Mouse (Mus musculus) kidney, postnatal 0 days (tissue): ENCODE data around the gene Sh3kbp1. TPM values are rescaled to one million over a fixed set of nuclear protein-coding genes. Genes with fewer than 3 reads are reported as not detected.

Source experiments
- ATAC-seq: fragments of 200-750 bp; cut with Nextera tagmentation; replicated peaks from 2 replicates; pipeline ENCODE4 v1.8.0; 2017; ENCODE audit warnings: low read depth, moderate number of reproducible peaks, moderate TSS enrichment, moderate library complexity; ENCODE audit not compliant: low FRiP score
- DNase-seq: peaks from one replicate; pipeline ENCODE4 v3.0.0-alpha.2; 2016; ENCODE audit warnings: low spot score
- H3K27ac ChIP-seq: fragments of 300-500 bp; sonication (generic); 2 replicates; pipeline ENCODE4 v1.5.1; 2014; ENCODE audit warnings: mild to moderate bottlenecking
- H3K27me3 ChIP-seq: fragments of 300-500 bp; sonication (generic); 2 replicates; pipeline ENCODE4 v1.6.1; 2014; ENCODE audit warnings: low read length, mixed read lengths; ENCODE audit not compliant: insufficient read depth
- H3K36me3 ChIP-seq: fragments of 300-500 bp; sonication (generic); 2 replicates; pipeline ENCODE4 v1.6.1; 2014; ENCODE audit warnings: low read length, mixed read lengths; ENCODE audit not compliant: insufficient read depth
- H3K4me1 ChIP-seq: fragments of 300-500 bp; sonication (generic); replicated peaks from 2 replicates; pipeline ENCODE4 v1.6.1; 2014; ENCODE audit warnings: antibody characterized with exemption, low read length, mixed read lengths; ENCODE audit not compliant: insufficient read depth
- H3K4me2 ChIP-seq: fragments of 300-500 bp; sonication (generic); 2 replicates; pipeline ENCODE4 v1.6.1; 2014; ENCODE audit warnings: mild to moderate bottlenecking, low read length, moderate library complexity, mixed read lengths
- H3K4me3 ChIP-seq: fragments of 300-500 bp; sonication (generic); replicated peaks from 2 replicates; pipeline ENCODE4 v1.5.1; 2014; ENCODE audit warnings: low read depth, low read length
- H3K9ac ChIP-seq: fragments of 300-500 bp; sonication (generic); 2 replicates; pipeline ENCODE4 v1.6.1; 2014; ENCODE audit warnings: low read depth, low read length
- H3K9me3 ChIP-seq: fragments of 300-500 bp; sonication (generic); replicated peaks from 2 replicates; pipeline ENCODE4 v1.6.1; 2016; ENCODE audit warnings: low read length, inconsistent platforms, mixed read lengths
- CTCF ChIP-seq: IDR thresholded peaks from 2 replicates; pipeline ENCODE4 v1.5.1; 2016; ENCODE audit warnings: antibody characterized with exemption, low read depth, mild to moderate bottlenecking, moderate library complexity
- WGBS: fragments of 180-500 bp; shearing (Covaris S2); extraction: QIAGEN DNeasy Blood & Tissue Kit; methylation state at CpG from one replicate; pipeline ENCODE4 v1.1.7; 2014; 5-methylcytosine and 5-hydroxymethylcytosine counted together
- polyA plus RNA-seq: library from polyadenylated mRNA; unstranded; fragments of >200 nt; fragmentation: Nextera tagmentation; extraction: Ambion mirVana; gene quantifications from 2 replicates; pipeline ENCODE4 v1.2.1, GENCODE M21; 2015

The Sh3kbp1 gene
- polyA plus RNA-seq, 1 experiment from 2014 or later: 31.5 TPM

GRCm38 (mm10) chrX:159911613-159912012 is 284.5 kb downstream of the Sh3kbp1 start:
- no peaks in the 10 kb centered on the region for H3K4me1 ChIP-seq
- H3K9ac ChIP-seq: no peak overlapping the region
- H3K4me3 ChIP-seq: no peak overlapping the region
- no peak overlapping the region for H3K4me2 ChIP-seq
- no peak for TF ChIP-seq CTCF
- DNase-seq: no peak
- no peak overlapping the region for H3K27ac ChIP-seq
- H3K36me3 ChIP-seq: no peaks in the 10 kb centered on the region
- WGBS: 78% methylated on average over 4 of the region's 4 CpGs
- H3K9me3 ChIP-seq: no peaks in the 10 kb centered on the region
- ATAC-seq: no peak
- no peaks in the 10 kb centered on the region for H3K27me3 ChIP-seq

GRCm38 (mm10) chrX:159912061-159912460 is 285.0 kb downstream of the Sh3kbp1 start:
- H3K4me2 ChIP-seq: no peak overlapping the region
- no peaks in the 10 kb centered on the region for H3K4me1 ChIP-seq
- DNase-seq: no peak
- WGBS: 70% methylated on average over 3 of the region's 3 CpGs
- no peak for ATAC-seq
- H3K9ac ChIP-seq: no peak overlapping the region
- no peaks in the 10 kb centered on the region for H3K27me3 ChIP-seq
- H3K36me3 ChIP-seq: no peaks in the 10 kb centered on the region
- no peaks in the 10 kb centered on the region for H3K9me3 ChIP-seq
- H3K27ac ChIP-seq: no peak overlapping the region
- TF ChIP-seq CTCF: no peak
- H3K4me3 ChIP-seq: no peak overlapping the region

GRCm38 (mm10) chrX:159913489-159913888 is 286.4 kb downstream of the Sh3kbp1 start:
- H3K27ac ChIP-seq: no peak overlapping the region
- no peaks in the 10 kb centered on the region for H3K4me1 ChIP-seq
- H3K4me2 ChIP-seq: no peak overlapping the region
- whole genome bisulfite sequencing: 39% methylated on average over 3 of the region's 3 CpGs
- ATAC-seq (no peak), DNase-seq (no peak)
- no peak for TF ChIP-seq CTCF
- H3K36me3 ChIP-seq: no peaks in the 10 kb centered on the region
- no peaks in the 10 kb centered on the region for H3K27me3 ChIP-seq
- H3K4me3 ChIP-seq: no peak overlapping the region
- H3K9me3 ChIP-seq: no peaks in the 10 kb centered on the region
- H3K9ac ChIP-seq: no peak overlapping the region

- no peak overlapping the region for H3K4me2 ChIP-seq
- H3K27ac ChIP-seq: no peak overlapping the region
- no peak overlapping the region for H3K4me3 ChIP-seq
- ATAC-seq: no peak
- H3K9me3 ChIP-seq: no peaks in the 10 kb centered on the region
- H3K4me1 ChIP-seq: no peaks in the 10 kb centered on the region
- peak; percentile 10 for DNase-seq
- no peaks in the 10 kb centered on the region for H3K36me3 ChIP-seq
- TF ChIP-seq CTCF: peak; percentile 48
- WGBS: 41% methylated on average over 1 of the region's 1 CpGs
- H3K27me3 ChIP-seq: no peaks in the 10 kb centered on the region
- H3K9ac ChIP-seq: no peak overlapping the region
Measured at GRCm38 (mm10) chrX:159915125-159915524, 288.1 kb downstream of the Sh3kbp1 start.

GRCm38 (mm10) chrX:159924759-159925158 is 297.7 kb downstream of the Sh3kbp1 start:
- ATAC-seq (no peak), DNase-seq (no peak)
- whole genome bisulfite sequencing: 78% methylated on average over 6 of the region's 6 CpGs

GRCm38 (mm10) chrX:159928165-159928564 is 301.1 kb downstream of the Sh3kbp1 start:
- ATAC-seq (no peak), DNase-seq (no peak)
- no peak for TF ChIP-seq CTCF
- no peaks in the 10 kb centered on the region for H3K36me3 ChIP-seq
- H3K4me2 ChIP-seq: no peak overlapping the region
- no peaks in the 10 kb centered on the region for H3K4me1 ChIP-seq
- H3K9ac ChIP-seq: no peak overlapping the region
- H3K9me3 ChIP-seq: no peaks in the 10 kb centered on the region
- 69% methylated on average over 5 of the region's 5 CpGs for WGBS
- H3K27me3 ChIP-seq: no peaks in the 10 kb centered on the region
- H3K4me3 ChIP-seq: no peak overlapping the region
- H3K27ac ChIP-seq: no peak overlapping the region

More at GRCm38 (mm10) chrX:159924759-159925158, 297.7 kb downstream of the Sh3kbp1 start:
- Histone ChIP-seq H3K27me3 (no peaks in the 10 kb centered on the region), H3K4me2 (no peak overlapping the region), H3K4me3 (no peak overlapping the region), H3K9ac (no peak overlapping the region), H3K27ac (no peak overlapping the region), H3K4me1 (no peaks in the 10 kb centered on the region), H3K9me3 (no peaks in the 10 kb centered on the region), H3K36me3 (no peaks in the 10 kb centered on the region)
- TF ChIP-seq CTCF: no peak

- H3K27ac ChIP-seq: no peak overlapping the region
- H3K9ac ChIP-seq: no peak overlapping the region
- DNase-seq (no peak), ATAC-seq (no peak)
- TF ChIP-seq CTCF: no peak
- H3K4me2 ChIP-seq: no peak overlapping the region
- H3K4me1 ChIP-seq: no peaks in the 10 kb centered on the region
- H3K27me3 ChIP-seq: no peaks in the 10 kb centered on the region
- H3K9me3 ChIP-seq: no peaks in the 10 kb centered on the region
- WGBS: 50% methylated on average over 3 of the region's 3 CpGs
- no peak overlapping the region for H3K4me3 ChIP-seq
- H3K36me3 ChIP-seq: no peaks in the 10 kb centered on the region
Measured at GRCm38 (mm10) chrX:159928834-159929233, 301.8 kb downstream of the Sh3kbp1 start.
